Mouse (Mus musculus): ENCODE results near the gene Gm2022.
"Not testable (repeated sequence)": the region's sequence is repeated elsewhere in the genome, so short reads cannot be mapped to it uniquely, and the experiment has no call there.

The Gm2022 gene

DNA sequence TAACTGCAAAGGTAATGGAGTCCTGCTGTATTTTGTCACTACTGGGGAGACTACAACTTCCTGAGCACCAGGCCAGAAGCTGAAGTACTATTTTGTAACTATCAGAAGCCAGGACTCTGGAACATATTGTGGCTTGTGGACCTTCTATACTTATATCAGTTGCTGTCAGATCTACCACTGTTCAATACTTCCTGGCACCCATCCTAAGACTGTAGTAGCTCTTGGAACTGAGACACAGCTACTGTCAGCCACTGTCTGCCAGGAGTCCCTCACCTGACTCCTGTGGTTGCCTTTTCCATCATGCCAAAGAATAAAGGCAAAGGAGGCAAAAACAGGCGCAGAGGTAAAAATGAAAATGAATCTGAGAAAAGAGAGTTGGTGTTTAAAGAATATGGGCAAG is at the start of gene Gm2022:
TSS of gene Gm2022 (plus strand) at position 301 of the 400 bp plus-strand sequence.
- DNase-seq (ENCODE audit: low spot score in 2 of 2), result not testable (repeated sequence)

GRCm38 (mm10) chr12:87850657-87851056 is 44.5 kb upstream of the Gm2022 start:
- not testable (repeated sequence) for DNase-seq (ENCODE audit: low spot score in 2 of 2)

DNA sequence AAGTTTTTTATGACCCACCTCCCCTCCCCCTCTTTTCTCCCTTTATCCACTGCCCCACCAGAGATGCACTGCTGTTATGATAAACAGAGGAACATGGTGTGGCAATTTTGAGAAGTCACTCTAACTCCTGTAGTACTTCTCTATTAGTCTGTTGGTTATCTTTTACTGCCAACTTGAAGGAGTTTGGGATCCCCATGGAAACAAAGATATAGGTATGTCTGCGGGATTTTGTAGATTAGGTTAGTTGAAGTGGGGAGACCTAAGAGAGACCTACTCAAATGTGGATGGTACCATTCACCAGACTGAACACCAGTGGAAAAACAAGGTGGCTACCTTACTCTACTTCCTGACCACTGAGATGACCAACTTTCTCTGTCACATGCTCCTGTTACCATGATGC is 39.1 kb upstream of the Gm2022 start:
- DNase-seq (ENCODE audit: low spot score in 2 of 2), result not testable (repeated sequence)

DNA sequence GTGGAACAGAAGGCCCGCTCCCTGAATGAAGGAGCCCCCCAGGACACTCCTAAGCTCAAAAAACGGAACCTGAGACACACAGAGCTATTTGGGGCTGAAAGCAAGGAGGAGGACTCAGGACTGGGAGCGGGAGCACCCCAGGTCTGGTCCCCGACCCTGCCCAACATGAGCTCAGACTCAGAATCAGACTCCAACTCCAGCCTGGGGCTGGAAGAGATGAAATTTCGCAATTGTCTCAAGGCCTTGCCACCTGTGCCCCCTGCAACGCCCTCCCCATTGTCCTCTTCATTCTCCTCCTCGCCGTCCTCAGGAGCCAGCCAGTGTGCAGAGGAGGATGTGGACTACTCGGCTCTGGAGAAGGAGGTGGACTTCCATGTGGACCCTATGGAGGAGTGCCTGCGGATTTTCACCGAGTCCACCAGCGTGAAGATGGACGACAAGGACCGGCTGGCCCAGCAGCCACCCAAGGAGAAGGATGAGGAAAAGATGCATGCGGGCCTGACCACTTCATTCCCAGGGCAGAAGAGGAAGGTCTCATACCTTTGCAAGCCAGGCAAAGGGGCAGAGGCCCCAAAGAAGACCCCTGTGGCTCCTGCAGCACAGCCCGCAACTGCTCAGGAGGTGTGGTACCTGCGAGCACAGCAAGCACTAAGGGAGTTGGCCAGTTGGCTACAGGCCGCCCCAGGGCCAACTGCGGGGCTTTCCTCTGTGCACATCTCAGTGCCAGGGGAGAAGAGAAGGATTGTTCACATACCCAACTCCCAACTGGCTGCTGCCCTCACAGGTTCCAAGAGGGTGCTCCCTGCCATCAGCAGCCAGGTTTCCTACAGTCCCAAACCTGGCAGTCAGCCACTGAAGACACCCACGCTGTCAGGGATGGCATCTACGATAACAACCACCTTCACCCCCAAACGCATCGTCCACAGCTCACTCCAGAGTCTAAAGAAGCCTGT is 33.2 kb upstream of the Gm2022 start:
- not testable (repeated sequence) for DNase-seq (ENCODE audit: low spot score in 2 of 2)

DNA sequence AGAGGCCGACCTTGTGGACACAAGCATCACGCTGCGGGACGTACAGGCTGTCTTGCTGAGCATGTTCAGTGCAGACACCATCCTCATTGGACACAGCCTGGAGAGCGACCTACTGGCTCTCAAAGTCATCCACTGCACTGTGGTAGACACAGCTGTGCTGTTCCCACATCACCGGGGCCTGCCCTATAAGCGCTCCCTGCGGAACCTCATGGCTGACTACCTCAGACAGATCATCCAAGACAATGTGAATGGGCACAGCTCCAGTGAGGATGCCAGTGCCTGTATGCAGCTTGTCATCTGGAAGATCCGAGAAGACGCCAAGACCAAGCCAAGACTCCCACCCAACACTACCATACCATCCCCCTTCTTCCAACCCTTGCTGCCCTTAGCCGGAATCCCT is 31.5 kb upstream of the Gm2022 start:
- DNase-seq (ENCODE audit: low spot score in 2 of 2), result not testable (repeated sequence)

- DNase-seq (ENCODE audit: low spot score in 2 of 2), result not testable (repeated sequence)
These were observed 31.1 kb upstream of the Gm2022 start for GRCm38 (mm10) chr12:87864048-87864447.

DNA sequence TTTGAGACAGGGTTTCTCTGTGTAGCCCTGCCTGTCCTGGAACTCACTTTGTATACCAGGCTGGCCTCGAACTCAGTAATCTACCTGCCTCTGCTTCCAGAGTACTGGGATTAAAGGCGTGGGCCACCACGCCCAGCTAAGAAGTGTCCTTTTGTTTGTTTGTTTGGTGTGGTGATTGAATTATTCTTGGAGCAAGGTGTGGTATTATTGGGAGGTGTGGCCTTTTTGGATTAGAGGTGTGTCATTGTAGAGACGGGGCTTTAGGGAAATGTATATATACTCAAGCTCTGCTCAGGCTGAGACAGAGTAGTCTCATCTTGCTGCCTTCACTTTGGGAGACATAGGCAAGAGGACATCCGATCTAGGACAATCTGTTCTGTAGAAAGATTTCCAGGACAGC is 21.4 kb upstream of the Gm2022 start, which contains the start of gene Gm2016:
TSS of gene Gm2016 (plus strand) at position 301 of the 400 bp plus-strand sequence.
- not testable (repeated sequence) for DNase-seq (ENCODE audit: low spot score in 2 of 2)

DNA sequence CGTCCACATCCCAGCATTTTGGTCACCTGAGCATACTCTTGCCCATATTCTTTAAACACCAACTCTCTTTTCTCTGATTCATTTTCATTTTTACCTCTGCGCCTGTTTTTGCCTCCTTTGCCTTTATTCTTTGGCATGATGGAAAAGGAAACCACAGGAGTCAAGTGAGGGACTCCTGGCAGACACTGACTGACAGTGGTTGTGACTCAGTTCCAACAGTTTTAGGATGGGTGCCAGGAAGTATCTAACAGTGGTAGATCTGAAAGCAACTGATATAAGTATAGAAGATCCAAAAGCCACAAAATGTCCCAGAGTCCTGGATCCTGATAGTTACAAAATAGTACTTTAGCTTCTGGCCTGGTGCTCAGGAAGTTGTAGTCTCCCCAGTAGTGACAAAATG is 24.6 kb downstream of the Gm2022 start, which contains the start of gene Gm2035:
TSS of gene Gm2035 (minus strand) at position 137 of the 400 bp plus-strand sequence.
- DNase-seq (ENCODE audit: low spot score in 2 of 2), result not testable (repeated sequence)

All from frontal cortex, postnatal 36 days (tissue).